16 mouse cellular contexts compared by ENCODE assay signal in the genomic region with DNA sequence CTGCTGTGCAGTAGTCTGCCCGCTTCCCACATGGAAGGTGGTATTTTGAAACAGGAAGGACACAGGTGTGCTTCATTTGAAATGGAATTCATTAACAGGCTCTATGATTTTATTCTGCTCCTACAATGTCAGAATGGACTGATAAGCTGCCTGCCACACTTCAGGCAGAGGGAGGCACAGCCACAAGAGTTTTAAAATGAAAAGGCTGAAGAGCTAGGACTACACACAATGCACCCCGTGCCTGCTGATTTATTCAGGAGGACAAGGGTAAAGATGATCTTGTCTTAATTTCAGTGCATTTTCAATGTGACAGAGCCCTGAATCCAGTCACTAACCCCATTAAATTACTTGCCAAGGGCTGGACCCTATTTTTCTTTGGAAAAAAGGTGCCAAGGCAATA.
"Had no signal": no experiment of that assay in that cellular context is flagged by ENCODE, and none has a peak within 500 bp of the region (broad histone marks: within the 10 kb centered on the region; RNA-seq: fewer than 3 reads in every experiment).

No protein-coding gene starts in this region.

- H3K9ac ChIP-seq: limb, embryonic 15.5 days; liver, embryonic 12.5 days; lung, embryonic 14.5 days; stomach, embryonic 15.5 days had no signal

- H3K36me3 ChIP-seq: limb, embryonic 15.5 days; liver, embryonic 12.5 days; stomach, embryonic 15.5 days had no signal

- H3K4me2 ChIP-seq: limb, embryonic 15.5 days; liver, embryonic 12.5 days; lung, embryonic 14.5 days; midbrain, embryonic 11.5 days; stomach, embryonic 15.5 days had no signal

- H3K4me3 ChIP-seq: limb, embryonic 15.5 days; liver, embryonic 12.5 days; stomach, embryonic 15.5 days had no signal

- H3K9me3 ChIP-seq: limb, embryonic 15.5 days; liver, embryonic 12.5 days; stomach, embryonic 15.5 days had no signal

- H3K4me1 ChIP-seq: limb, embryonic 15.5 days; liver, embryonic 12.5 days; stomach, embryonic 15.5 days had no signal

- ATAC-seq: intestine, postnatal 0 days; liver, embryonic 12.5 days had no signal

- DNase-seq: kidney, adult 9 months; kidney, postnatal 36 days; layer of hippocampus, adult 9-11 months; layer of hippocampus, postnatal 36 days; lung, embryonic 14.5 days; lung, postnatal 10 days; lung, postnatal 4 days; right cerebral cortex, postnatal 14 days; thymus, adult 2 months; thymus, postnatal 36 days had no signal

- H3K27ac ChIP-seq: kidney, postnatal 0 days; limb, embryonic 15.5 days; liver, embryonic 12.5 days; stomach, embryonic 15.5 days had no signal

- H3K27me3 ChIP-seq: limb, embryonic 15.5 days; liver, embryonic 12.5 days; stomach, embryonic 15.5 days had no signal
